Mouse (Mus musculus) limb, embryonic 11.5 days (tissue): ENCODE measurements around the gene Kcnip1. TPM values are rescaled to one million over a fixed set of nuclear protein-coding genes. Genes with fewer than 3 reads are reported as not detected.

Source experiments
- ATAC-seq: fragments of 200-750 bp; cut with Nextera tagmentation; 2 replicates; pipeline ENCODE4 v1.8.0; 2017; ENCODE audit warnings: low read depth; ENCODE audit not compliant: insufficient number of reproducible peaks, low FRiP score, low TSS enrichment
- DNase-seq: peaks from one replicate; pipeline ENCODE4 v3.0.0-alpha.2; 2015; ENCODE audit warnings: low spot score
- H3K27ac ChIP-seq: fragments of 300-500 bp; sonication (generic); replicated peaks from 2 replicates; pipeline ENCODE4 v1.5.1; 2014; ENCODE audit warnings: low read depth, mild to moderate bottlenecking, low read length
- H3K27me3 ChIP-seq: fragments of 300-500 bp; sonication (generic); 2 replicates; pipeline ENCODE4 v1.6.1; 2014; ENCODE audit warnings: mild to moderate bottlenecking, low read length, mixed read lengths; ENCODE audit not compliant: control insufficient read depth, insufficient read depth
- H3K36me3 ChIP-seq: fragments of 300-500 bp; sonication (generic); 2 replicates; pipeline ENCODE4 v1.6.1; 2014; ENCODE audit warnings: mild to moderate bottlenecking, low read length, moderate library complexity, mixed read lengths; ENCODE audit not compliant: control insufficient read depth, insufficient read depth
- H3K4me1 ChIP-seq: fragments of 300-500 bp; sonication (generic); 2 replicates; pipeline ENCODE4 v1.6.1; 2014; ENCODE audit warnings: low read length, mixed read lengths; ENCODE audit not compliant: control insufficient read depth, insufficient read depth
- H3K4me2 ChIP-seq: fragments of 300-500 bp; sonication (generic); 2 replicates; pipeline ENCODE4 v1.6.1; 2014; ENCODE audit warnings: low read depth, mild to moderate bottlenecking, moderate library complexity; ENCODE audit not compliant: severe bottlenecking
- H3K4me3 ChIP-seq: fragments of 300-500 bp; sonication (generic); 2 replicates; pipeline ENCODE4 v1.5.1; 2014; ENCODE audit warnings: low read depth, low read length
- H3K9ac ChIP-seq: fragments of 300-500 bp; sonication (generic); 2 replicates; pipeline ENCODE4 v1.6.1; 2014; ENCODE audit warnings: mild to moderate bottlenecking, low read length
- H3K9me3 ChIP-seq: fragments of 300-500 bp; sonication (generic); 2 replicates; pipeline ENCODE4 v1.6.1; 2016; ENCODE audit warnings: low read length; ENCODE audit not compliant: control insufficient read depth
- WGBS: fragments of 180-500 bp; shearing (Covaris S2); extraction: QIAGEN DNeasy Blood & Tissue Kit; methylation state at CpG from one replicate; pipeline ENCODE4 v1.1.7; 2014; 5-methylcytosine and 5-hydroxymethylcytosine counted together
- polyA plus RNA-seq: library from polyadenylated mRNA; unstranded; fragments of >200 nt; fragmentation: Nextera tagmentation; extraction: Ambion mirVana; gene quantifications from 2 replicates; pipeline ENCODE4 v1.2.1, GENCODE M21; 2014

Gene Kcnip1
- polyA plus RNA-seq, 1 experiment from 2014 or later: 0.80 TPM

GRCm38 (mm10) chr11:33957595-33957994 lies 35.4 kb downstream of the Kcnip1 start:
- Histone ChIP-seq H3K27me3 (no peaks in the 10 kb centered on the region), H3K9ac (no peak overlapping the region), H3K4me3 (no peak overlapping the region), H3K36me3 (no peaks in the 10 kb centered on the region), H3K4me1 (no peaks in the 10 kb centered on the region), H3K27ac (no peak overlapping the region), H3K4me2 (no peak overlapping the region), H3K9me3 (no peaks in the 10 kb centered on the region)
- no peak for ATAC-seq
- 78% methylated on average over 6 of the region's 6 CpGs for WGBS
- DNase-seq: no peak

GRCm38 (mm10) chr11:33956623-33957022 lies 36.3 kb downstream of the Kcnip1 start:
- Histone ChIP-seq H3K4me2 (no peak overlapping the region), H3K27me3 (no peaks in the 10 kb centered on the region), H3K4me3 (no peak overlapping the region), H3K9me3 (no peaks in the 10 kb centered on the region), H3K36me3 (no peaks in the 10 kb centered on the region), H3K9ac (no peak overlapping the region), H3K27ac (no peak overlapping the region), H3K4me1 (no peaks in the 10 kb centered on the region)
- ATAC-seq: no peak
- 79% methylated on average over 5 of the region's 5 CpGs for WGBS
- no peak for DNase-seq

GRCm38 (mm10) chr11:33955982-33956381 lies 37.0 kb downstream of the Kcnip1 start:
- 77% methylated on average over 4 of the region's 4 CpGs for WGBS
- Histone ChIP-seq H3K27ac (no peak overlapping the region), H3K36me3 (no peaks in the 10 kb centered on the region), H3K9ac (no peak overlapping the region), H3K9me3 (no peaks in the 10 kb centered on the region), H3K4me3 (no peak overlapping the region), H3K27me3 (no peaks in the 10 kb centered on the region), H3K4me1 (no peaks in the 10 kb centered on the region), H3K4me2 (no peak overlapping the region)
- ATAC-seq: no peak
- no peak for DNase-seq

- Histone ChIP-seq H3K27me3 (no peaks in the 10 kb centered on the region), H3K9ac (no peak overlapping the region), H3K4me1 (no peaks in the 10 kb centered on the region), H3K27ac (no peak overlapping the region), H3K9me3 (no peaks in the 10 kb centered on the region), H3K36me3 (no peaks in the 10 kb centered on the region), H3K4me3 (no peak overlapping the region), H3K4me2 (no peak overlapping the region)
- WGBS: 88% methylated on average over 8 of the region's 8 CpGs
- DNase-seq: no peak
- ATAC-seq: no peak
Observed at GRCm38 (mm10) chr11:33951684-33952625, 41.0 kb downstream of the Kcnip1 start.

GRCm38 (mm10) chr11:33951155-33951554 lies 41.8 kb downstream of the Kcnip1 start:
- 54% methylated on average over 5 of the region's 5 CpGs for WGBS
- H3K9ac ChIP-seq: no peak overlapping the region
- H3K4me3 ChIP-seq: no peak overlapping the region
- H3K27ac ChIP-seq: no peak overlapping the region
- H3K36me3 ChIP-seq: no peaks in the 10 kb centered on the region
- no peak overlapping the region for H3K4me2 ChIP-seq
- no peaks in the 10 kb centered on the region for H3K9me3 ChIP-seq
- H3K4me1 ChIP-seq: no peaks in the 10 kb centered on the region
- DNase-seq (peak; percentile 42), ATAC-seq (no peak)
- H3K27me3 ChIP-seq: no peaks in the 10 kb centered on the region

- Histone ChIP-seq H3K27ac (no peak overlapping the region), H3K4me3 (no peak overlapping the region), H3K4me2 (no peak overlapping the region), H3K9ac (no peak overlapping the region), H3K9me3 (no peaks in the 10 kb centered on the region), H3K4me1 (no peaks in the 10 kb centered on the region), H3K27me3 (no peaks in the 10 kb centered on the region), H3K36me3 (no peaks in the 10 kb centered on the region)
- ATAC-seq (no peak), DNase-seq (no peak)
- WGBS: 78% methylated on average over 4 of the region's 4 CpGs
Observed at GRCm38 (mm10) chr11:33946501-33946900, 46.5 kb downstream of the Kcnip1 start.

- Histone ChIP-seq H3K9me3 (no peaks in the 10 kb centered on the region), H3K36me3 (no peaks in the 10 kb centered on the region), H3K4me3 (no peak overlapping the region), H3K4me1 (no peaks in the 10 kb centered on the region), H3K4me2 (no peak overlapping the region), H3K9ac (no peak overlapping the region), H3K27ac (no peak overlapping the region), H3K27me3 (no peaks in the 10 kb centered on the region)
- ATAC-seq (no peak), DNase-seq (no peak)
- WGBS: 86% methylated on average over 9 of the region's 9 CpGs
Observed at GRCm38 (mm10) chr11:33944786-33945328, 48.1 kb downstream of the Kcnip1 start.

GRCm38 (mm10) chr11:33944067-33944785 lies 48.7 kb downstream of the Kcnip1 start:
- no peaks in the 10 kb centered on the region for H3K27me3 ChIP-seq
- H3K4me3 ChIP-seq: no peak overlapping the region
- no peaks in the 10 kb centered on the region for H3K36me3 ChIP-seq
- H3K4me2 ChIP-seq: no peak overlapping the region
- H3K9me3 ChIP-seq: no peaks in the 10 kb centered on the region
- no peak overlapping the region for H3K9ac ChIP-seq
- H3K27ac ChIP-seq: no peak overlapping the region
- WGBS: 63% methylated on average over 4 of the region's 4 CpGs
- peak; percentile 47 for DNase-seq
- no peaks in the 10 kb centered on the region for H3K4me1 ChIP-seq
- no peak for ATAC-seq
